Comparison of ENCODE assay signal across 24 mouse cellular contexts in genomic region chr14:79551929-79552328, GRCm38 (mm10). TPM values are rescaled to one million over a fixed set of nuclear protein-coding genes. Genes with fewer than 3 reads are reported as not detected.
DNase-seq lines count a peak whose midpoint lies in the region; ATAC-seq and TF ChIP-seq lines count a peak whose summit lies in the region.
"Had no signal": no experiment of that assay in that cellular context is flagged by ENCODE, and none has a peak within 500 bp of the region (broad histone marks: within the 10 kb centered on the region; RNA-seq: fewer than 3 reads in every experiment).

No protein-coding gene starts in this region.

- no peak overlapping the region for H3K4me3 ChIP-seq in G1E (ENCODE audit: low read depth, low read length)
- H3K4me3 ChIP-seq in macrophage (ENCODE audit: inconsistent target): no peak overlapping the region
- no peak overlapping the region for H3K4me3 ChIP-seq in heart, adult 2 months
- H3K4me3 ChIP-seq: erythroblast, embryonic 14.5 days; forebrain, embryonic 13.5 days; heart, embryonic 13.5 days; hindbrain, embryonic 15.5 days; layer of hippocampus, adult 2 months; limb, embryonic 15.5 days; midbrain, embryonic 15.5 days; neural tube, embryonic 15.5 days; stomach, embryonic 15.5 days had no signal

- TF ChIP-seq CTCF in G1E (IDR thresholded peaks at IDR 0.05; ENCODE audit: low read depth, low read length): no peak
- no peak for TF ChIP-seq CTCF in heart, adult 2 months (IDR thresholded peaks at IDR 0.05)

- H3K27ac ChIP-seq in macrophage: 0 out of 2 replicates have a peak overlapping the region, but pooled peaks have one; percentile 2
- no peak overlapping the region for H3K27ac ChIP-seq in heart, adult 2 months
- H3K27ac ChIP-seq: forebrain, embryonic 13.5 days; heart, embryonic 13.5 days; hindbrain, embryonic 15.5 days; layer of hippocampus, adult 2 months; limb, embryonic 15.5 days; midbrain, embryonic 15.5 days; neural tube, embryonic 15.5 days; stomach, embryonic 15.5 days had no signal

- H3K9me3 ChIP-seq in G1E (replicated peaks): peaks cover 2% of the 10 kb centered on the region; the same call in 1 of the 2 replicates
- H3K9me3 ChIP-seq: forebrain, embryonic 13.5 days; heart, embryonic 13.5 days; hindbrain, embryonic 15.5 days; limb, embryonic 15.5 days; midbrain, embryonic 15.5 days; stomach, embryonic 15.5 days had no signal

- peaks cover 17% of the 10 kb centered on the region; the same call in 1 of the 2 replicates for H3K4me1 ChIP-seq in G1E (ENCODE audit: insufficient read depth, low read depth, low read length)
- H3K4me1 ChIP-seq in heart, adult 2 months (ENCODE audit: control insufficient read depth, insufficient read depth, low read length): peaks cover 3% of the 10 kb centered on the region
- H3K4me1 ChIP-seq: forebrain, embryonic 13.5 days; hindbrain, embryonic 15.5 days; limb, embryonic 15.5 days; midbrain, embryonic 15.5 days; neural tube, embryonic 15.5 days; stomach, embryonic 15.5 days had no signal

- H3K27me3 ChIP-seq in G1E (ENCODE audit: insufficient read depth, low read length): no peaks in the 10 kb centered on the region
- H3K27me3 ChIP-seq in heart, adult 2 months (ENCODE audit: control insufficient read depth, insufficient read depth, low read length): no peaks in the 10 kb centered on the region
- H3K27me3 ChIP-seq: forebrain, embryonic 13.5 days; heart, embryonic 13.5 days; hindbrain, embryonic 15.5 days; limb, embryonic 15.5 days; midbrain, embryonic 15.5 days; neural tube, embryonic 15.5 days; stomach, embryonic 15.5 days had no signal

- TF ChIP-seq POLR2A in heart, adult 2 months (IDR thresholded peaks at IDR 0.05; ENCODE audit: insufficient read depth, low read depth, low read length): no peak

- no peak for TF ChIP-seq EP300 in heart, adult 2 months (IDR thresholded peaks at IDR 0.05; ENCODE audit: insufficient read depth, low read depth, low read length)

- no peak overlapping the region for H3K9ac ChIP-seq in heart, adult 2 months (ENCODE audit: low read depth, low read length)
- H3K9ac ChIP-seq: forebrain, embryonic 13.5 days; heart, embryonic 13.5 days; hindbrain, embryonic 15.5 days; limb, embryonic 15.5 days; midbrain, embryonic 15.5 days; neural tube, embryonic 15.5 days; stomach, embryonic 15.5 days had no signal

- intact Hi-C loops in heart, adult 2 months (cut with DNase I): no loop called here

- H3K36me3 ChIP-seq in G1E (replicated peaks) (peaks cover 31% of the 10 kb centered on the region), macrophage (ENCODE audit: inconsistent target) (no peaks in the 10 kb centered on the region)
- H3K36me3 ChIP-seq in heart, adult 2 months (ENCODE audit: control insufficient read depth, insufficient read depth, low read length): peaks cover 2% of the 10 kb centered on the region
- H3K36me3 ChIP-seq: hindbrain, embryonic 15.5 days; midbrain, embryonic 15.5 days; neural tube, embryonic 15.5 days had no signal

- peaks cover 100% of the 10 kb centered on the region for H3K79me2 ChIP-seq in macrophage (ENCODE audit: inconsistent target)
- H3K79me2 ChIP-seq in heart, adult 2 months (replicated peaks; ENCODE audit: control insufficient read depth, insufficient read depth, low read length): peaks cover 8% of the 10 kb centered on the region

- DNase-seq in 3T3-L1 (ENCODE audit: low read depth, low spot score) (peak; percentile 76), G1E (ENCODE audit: low spot score) (no peak)
- DNase-seq in brain, adult 2 months (ENCODE audit: low read depth, low spot score): peak; percentile 6
- DNase-seq in cerebellum, adult 11 months: no peak
- no peak for DNase-seq in embryo, embryonic 10.5 days (ENCODE audit: low spot score)
- no peak for DNase-seq in heart, adult 2 months
- DNase-seq: adrenal gland, postnatal 10 days; cerebellum, postnatal 36 days; heart, postnatal 36 days; kidney, adult 2 months; kidney, postnatal 14 days; lung, postnatal 14 days; right cerebral cortex, postnatal 14 days; thymus, adult 2 months had no signal

- peak; percentile 87 for ATAC-seq in G1E (ENCODE audit: extremely low read depth, insufficient number of reproducible peaks, low FRiP score, poor library complexity, severe bottlenecking)
- ATAC-seq: forebrain, embryonic 13.5 days; midbrain, embryonic 15.5 days had no signal

- 85% methylated on average over 2 of the region's 2 CpGs for WGBS in macrophage (ENCODE audit: missing documents)
- 81% methylated on average over 2 of the region's 2 CpGs for WGBS in heart, adult 2 months

RNA-seq across cellular contexts. Expression of gene Sugt1, which starts 35.6 kb away (rescaled TPM):
- total RNA-seq in G1E (2014; fragmentation: Nextera tagmentation): 91.6 and 98.9 TPM in 2 replicates
- total RNA-seq in G1E (2017): 216 and 228 TPM in 2 replicates
- 3.6 and 6.1 TPM in 2 replicates for polyA plus RNA-seq in G1E (2012)
- total RNA-seq in macrophage (2018; cell fraction: chromatin; rRNA removed): 100 to 1,000 TPM in 5 of 26 experiments, 10 to 100 TPM in 21; 46.6 to 140 (median 74.5) TPM
- total RNA-seq in macrophage (2018; cell fraction: cytosol; rRNA removed): 10 to 100 TPM; 55.8 to 99.1 (median 76.8) TPM
- 10 to 100 TPM; 24.4 to 83.0 (median 38.6) TPM for total RNA-seq in macrophage (2018; cell fraction: nucleus; rRNA removed)
- polyA plus RNA-seq in macrophage (2018): 49.7 to 86.9 TPM (median 67.8 TPM) in 3 replicates
- 10 to 100 TPM; 52.4 to 64.9 TPM for total RNA-seq in heart, adult 2 months (2021)
- polyA plus RNA-seq in heart, adult 2 months (2012; rRNA removed): 5.7 and 16.9 TPM in 2 replicates

Comparison
In these comparisons a context has a peak if more than half of its experiments do, and no peak if none do; other contexts are left out.
1. DNase-seq: peak in 3T3-L1 (single experiment) and brain, adult 2 months (single experiment); none in G1E (single experiment), cerebellum, adult 11 months (single experiment), embryo, embryonic 10.5 days (single experiment) and heart, adult 2 months (0 of 2).